Mouse (Mus musculus): ENCODE measurements around the gene Pdzd2. TPM values are rescaled to one million over a fixed set of nuclear protein-coding genes. Genes with fewer than 3 reads are reported as not detected.

Gene Pdzd2
- polyA plus RNA-seq, 2 experiments, result 0.19 to 0.89 TPM

DNA sequence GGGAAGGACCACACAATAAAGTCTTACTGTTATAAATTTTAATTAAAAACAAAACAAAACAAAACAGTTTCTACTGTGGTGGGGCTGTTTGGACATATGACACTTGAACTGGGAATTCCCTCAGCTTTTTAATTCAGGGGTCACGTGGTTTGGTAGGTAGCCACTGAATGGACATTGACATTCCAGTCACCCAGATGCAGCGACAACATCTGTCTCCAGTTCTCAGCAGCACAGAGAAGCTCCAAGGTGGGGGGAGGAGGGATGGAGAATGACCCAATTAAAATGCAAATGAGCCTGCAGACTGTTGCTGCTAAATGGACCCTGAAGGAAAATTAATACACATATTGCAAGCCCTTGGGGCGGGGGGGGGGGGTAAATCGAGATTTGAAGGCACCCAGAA is 233.6 kb downstream of the Pdzd2 start:
- Histone ChIP-seq H3K9me3 (ENCODE audit: control insufficient read depth, low read length) (no peaks in the 10 kb centered on the region), H3K4me3 (ENCODE audit: insufficient read depth in 1 of 2, low read depth in 2 of 2, low read length in 2 of 2) (no peak overlapping the region), H3K36me3 (replicated peaks; ENCODE audit: control insufficient read depth, insufficient read depth, low read depth) (no peaks in the 10 kb centered on the region), H3K4me2 (ENCODE audit: low read depth) (no peak overlapping the region), H3K4me1 (replicated peaks; ENCODE audit: control insufficient read depth in 2 of 2, insufficient read depth in 2 of 2, low read length in 1 of 2) (peaks cover 0 to 4% of the 10 kb centered on the region in 2 experiments; a peak in 1 of 4 replicates), H3K9ac (replicated peaks) (no peak overlapping the region), H3K27me3 (ENCODE audit: control insufficient read depth, insufficient read depth, low read length) (no peaks in the 10 kb centered on the region), H3K27ac (no peak overlapping the region)
- DNase-seq (ENCODE audit: low read depth in 3 of 3, low spot score in 3 of 3) (no peak), ATAC-seq (ENCODE audit: insufficient read depth) (no peak)
- TF ChIP-seq CTCF (IDR thresholded peaks at IDR 0.05; ENCODE audit: low read depth) (no peak), EP300 (IDR thresholded peaks at IDR 0.05; ENCODE audit: low read depth) (no peak)
- 60% methylated on average over 4 of the region's 4 CpGs for WGBS (ENCODE audit: insufficient replicate concordance)

DNA sequence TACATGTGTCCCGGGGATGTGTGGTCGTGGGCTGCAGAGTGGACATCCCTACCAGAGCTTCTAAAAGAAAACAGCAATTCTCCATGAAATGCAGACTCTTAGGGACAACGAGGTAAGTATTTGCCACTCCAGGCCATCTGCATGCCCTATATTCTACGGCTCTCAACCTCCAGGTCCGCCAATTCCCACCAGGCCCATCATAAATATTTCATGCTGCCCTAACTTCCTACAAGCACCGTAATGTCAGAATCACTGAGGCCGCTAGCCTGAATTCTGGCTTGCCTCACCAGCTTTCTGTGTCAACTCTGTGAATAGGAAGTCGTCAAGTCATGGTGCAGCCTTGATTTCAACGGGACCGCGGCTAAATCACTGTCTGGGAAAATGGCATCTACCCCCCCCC is 234.2 kb downstream of the Pdzd2 start:
- H3K36me3 ChIP-seq (replicated peaks; ENCODE audit: control insufficient read depth, insufficient read depth, low read depth), result no peaks in the 10 kb centered on the region
- TF ChIP-seq CTCF (IDR thresholded peaks at IDR 0.05; ENCODE audit: low read depth), result no peak
- no peak for TF ChIP-seq EP300 (IDR thresholded peaks at IDR 0.05; ENCODE audit: low read depth)
- 65% methylated on average over 11 of the region's 11 CpGs for WGBS (ENCODE audit: insufficient replicate concordance)
- no peak overlapping the region for H3K9ac ChIP-seq (replicated peaks)
- H3K27me3 ChIP-seq (ENCODE audit: control insufficient read depth, insufficient read depth, low read length), result no peaks in the 10 kb centered on the region
- H3K4me2 ChIP-seq (ENCODE audit: low read depth), result no peak overlapping the region
- DNase-seq (ENCODE audit: low read depth in 3 of 3, low spot score in 3 of 3), result no peak
- no peaks in the 10 kb centered on the region for H3K9me3 ChIP-seq (ENCODE audit: control insufficient read depth, low read length)
- no peak overlapping the region for H3K4me3 ChIP-seq (ENCODE audit: insufficient read depth in 1 of 2, low read depth in 2 of 2, low read length in 2 of 2)
- H3K4me1 ChIP-seq (replicated peaks; ENCODE audit: control insufficient read depth in 2 of 2, insufficient read depth in 2 of 2, low read length in 1 of 2), result peaks cover 0 to 4% of the 10 kb centered on the region in 2 experiments; a peak in 1 of 4 replicates
- no peak for ATAC-seq (ENCODE audit: insufficient read depth)
- H3K27ac ChIP-seq, result no peak overlapping the region

DNA sequence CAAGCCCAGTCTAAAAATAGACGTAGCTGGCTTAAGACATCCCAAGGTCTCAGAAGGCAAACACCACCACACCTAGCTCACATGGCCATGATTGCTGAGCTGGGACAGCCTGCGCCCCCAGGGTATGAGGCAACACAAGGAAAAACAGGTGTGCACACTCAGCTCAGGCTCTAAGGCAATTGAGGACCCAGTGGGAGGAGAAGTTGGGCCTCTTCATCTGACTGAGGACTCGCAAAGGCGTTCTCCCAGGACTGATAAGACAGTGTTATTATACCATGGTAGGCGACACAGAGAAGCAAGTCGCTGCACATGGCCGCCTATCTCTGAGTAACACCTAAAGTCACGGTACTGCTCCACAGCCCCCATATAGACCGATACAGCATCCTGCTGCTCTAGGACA is 235.8 kb downstream of the Pdzd2 start:
- ATAC-seq (ENCODE audit: insufficient read depth) (no peak), DNase-seq (ENCODE audit: low read depth in 3 of 3, low spot score in 3 of 3) (no peak)
- Histone ChIP-seq H3K9me3 (ENCODE audit: control insufficient read depth, low read length) (no peaks in the 10 kb centered on the region), H3K4me1 (replicated peaks; ENCODE audit: control insufficient read depth in 2 of 2, insufficient read depth in 2 of 2, low read length in 1 of 2) (peaks cover 0 to 4% of the 10 kb centered on the region in 2 experiments; a peak in 1 of 4 replicates), H3K4me2 (ENCODE audit: low read depth) (no peak overlapping the region), H3K27me3 (ENCODE audit: control insufficient read depth, insufficient read depth, low read length) (no peaks in the 10 kb centered on the region), H3K36me3 (replicated peaks; ENCODE audit: control insufficient read depth, insufficient read depth, low read depth) (no peaks in the 10 kb centered on the region), H3K27ac (no peak overlapping the region), H3K9ac (replicated peaks) (no peak overlapping the region), H3K4me3 (ENCODE audit: insufficient read depth in 1 of 2, low read depth in 2 of 2, low read length in 2 of 2) (no peak overlapping the region)
- 26% methylated on average over 9 of the region's 9 CpGs for WGBS (ENCODE audit: insufficient replicate concordance)
- TF ChIP-seq CTCF (IDR thresholded peaks at IDR 0.05; ENCODE audit: low read depth), result no peak

DNA sequence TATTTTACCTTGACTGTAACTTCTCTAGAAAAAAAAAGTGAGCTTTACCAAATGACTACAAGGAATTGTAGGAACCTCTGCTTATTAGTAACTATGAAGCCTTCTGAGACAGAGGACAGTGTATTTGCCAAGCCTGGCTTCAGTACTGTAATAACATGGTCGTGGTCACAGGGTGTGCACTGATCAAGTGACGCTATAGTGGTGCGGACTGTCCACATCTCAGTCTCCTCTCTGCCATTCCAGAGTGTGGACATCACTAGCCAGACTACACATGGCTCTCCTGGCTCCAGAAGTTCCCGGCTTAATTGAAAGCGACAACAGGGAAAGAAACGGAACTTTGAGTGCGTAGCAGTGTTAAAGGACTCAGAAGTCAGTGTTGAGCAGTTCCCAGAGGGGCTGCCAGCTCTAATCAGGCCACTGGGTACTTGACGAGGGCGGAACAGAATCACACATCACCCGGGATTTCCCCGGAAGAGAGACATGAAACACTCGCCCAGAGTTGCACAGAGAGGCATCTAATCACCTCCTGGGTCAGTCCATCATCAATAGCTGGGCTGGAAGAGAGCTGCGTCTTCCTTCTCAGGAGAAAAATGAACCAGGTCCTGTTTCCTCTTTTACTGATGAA is 237.7 kb downstream of the Pdzd2 start:
- DNase-seq (ENCODE audit: low read depth in 3 of 3, low spot score in 3 of 3) (no peak), ATAC-seq (ENCODE audit: insufficient read depth) (no peak)
- Histone ChIP-seq H3K9me3 (ENCODE audit: control insufficient read depth, low read length) (no peaks in the 10 kb centered on the region), H3K36me3 (replicated peaks; ENCODE audit: control insufficient read depth, insufficient read depth, low read depth) (no peaks in the 10 kb centered on the region), H3K9ac (replicated peaks) (no peak overlapping the region), H3K4me2 (ENCODE audit: low read depth) (no peak overlapping the region), H3K4me3 (ENCODE audit: insufficient read depth in 1 of 2, low read depth in 2 of 2, low read length in 2 of 2) (no peak overlapping the region), H3K27ac (no peak overlapping the region), H3K4me1 (replicated peaks; ENCODE audit: control insufficient read depth in 2 of 2, insufficient read depth in 2 of 2, low read length in 1 of 2) (peaks cover 0 to 4% of the 10 kb centered on the region in 2 experiments; a peak in 1 of 4 replicates), H3K27me3 (ENCODE audit: control insufficient read depth, insufficient read depth, low read length) (no peaks in the 10 kb centered on the region)
- TF ChIP-seq CTCF (IDR thresholded peaks at IDR 0.05; ENCODE audit: low read depth) (no peak), EP300 (IDR thresholded peaks at IDR 0.05; ENCODE audit: low read depth) (no peak)
- WGBS (ENCODE audit: insufficient replicate concordance), result 58% methylated on average over 13 of the region's 13 CpGs

DNA sequence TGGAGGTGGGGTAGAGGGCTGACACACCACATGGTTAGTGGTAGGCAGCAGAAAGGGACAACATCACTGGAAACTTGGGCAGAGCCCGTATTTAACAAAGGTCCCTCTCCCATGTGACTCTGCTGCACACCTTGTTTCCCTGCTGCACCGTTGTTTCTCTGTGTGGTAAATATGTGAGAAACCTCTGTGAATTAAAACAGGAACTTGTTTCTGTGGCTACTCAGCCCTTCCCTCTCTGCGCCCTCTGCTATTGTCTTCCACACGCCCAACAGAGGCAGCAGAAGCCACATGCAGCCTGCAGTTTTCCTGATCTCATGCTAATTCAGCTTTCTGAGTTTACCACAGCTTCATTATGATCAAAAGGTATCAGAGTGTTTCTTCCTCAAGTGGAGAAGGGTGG is 239.1 kb downstream of the Pdzd2 start:
- Histone ChIP-seq H3K4me1 (replicated peaks; ENCODE audit: control insufficient read depth in 2 of 2, insufficient read depth in 2 of 2, low read length in 1 of 2) (peaks cover 0 to 4% of the 10 kb centered on the region in 2 experiments; a peak in 1 of 4 replicates), H3K36me3 (replicated peaks; ENCODE audit: control insufficient read depth, insufficient read depth, low read depth) (no peaks in the 10 kb centered on the region), H3K9ac (replicated peaks) (no peak overlapping the region), H3K27me3 (ENCODE audit: control insufficient read depth, insufficient read depth, low read length) (no peaks in the 10 kb centered on the region), H3K27ac (no peak overlapping the region), H3K9me3 (ENCODE audit: control insufficient read depth, low read length) (no peaks in the 10 kb centered on the region), H3K4me2 (ENCODE audit: low read depth) (no peak overlapping the region), H3K4me3 (ENCODE audit: insufficient read depth in 1 of 2, low read depth in 2 of 2, low read length in 2 of 2) (no peak overlapping the region)
- TF ChIP-seq EP300 (IDR thresholded peaks at IDR 0.05; ENCODE audit: low read depth) (no peak), CTCF (IDR thresholded peaks at IDR 0.05; ENCODE audit: low read depth) (no peak)
- ATAC-seq (ENCODE audit: insufficient read depth) (no peak), DNase-seq (ENCODE audit: low read depth in 3 of 3, low spot score in 3 of 3) (no peak)
- 31% methylated on average over 4 of the region's 4 CpGs for WGBS (ENCODE audit: insufficient replicate concordance)
